Mouse (Mus musculus) limb, embryonic 13.5 days (tissue): ENCODE measurements around the gene Rilp. TPM values are rescaled to one million over a fixed set of nuclear protein-coding genes. Genes with fewer than 3 reads are reported as not detected.

Source experiments
- ATAC-seq: fragments of 200-750 bp; cut with Nextera tagmentation; 2 replicates; pipeline ENCODE4 v1.8.0; 2017; ENCODE audit warnings: low read depth, moderate number of reproducible peaks, moderate TSS enrichment; ENCODE audit not compliant: low FRiP score
- H3K27ac ChIP-seq: fragments of 300-500 bp; sonication (generic); 2 replicates; pipeline ENCODE4 v1.5.1; 2015; ENCODE audit warnings: inconsistent platforms, mild to moderate bottlenecking, moderate library complexity
- H3K27me3 ChIP-seq: fragments of 300-500 bp; sonication (generic); 2 replicates; pipeline ENCODE4 v1.6.1; 2015; ENCODE audit warnings: mild to moderate bottlenecking, inconsistent platforms
- H3K36me3 ChIP-seq: fragments of 300-500 bp; sonication (generic); 2 replicates; pipeline ENCODE4 v1.6.1; 2015; ENCODE audit warnings: inconsistent platforms, mild to moderate bottlenecking, moderate library complexity
- H3K4me1 ChIP-seq: fragments of 300-500 bp; sonication (generic); 2 replicates; pipeline ENCODE4 v1.6.1; 2015; ENCODE audit warnings: inconsistent platforms
- H3K4me2 ChIP-seq: fragments of 300-500 bp; sonication (generic); replicated peaks from 2 replicates; pipeline ENCODE4 v1.6.1; 2015; ENCODE audit warnings: inconsistent platforms, mild to moderate bottlenecking, moderate library complexity
- H3K4me3 ChIP-seq: fragments of 300-500 bp; sonication (generic); 2 replicates; pipeline ENCODE4 v1.5.1; 2015; ENCODE audit warnings: moderate library complexity, mild to moderate bottlenecking, inconsistent platforms
- H3K9ac ChIP-seq: fragments of 300-500 bp; sonication (generic); 2 replicates; pipeline ENCODE4 v1.6.1; 2015; ENCODE audit warnings: mild to moderate bottlenecking, inconsistent platforms
- H3K9me3 ChIP-seq: fragments of 300-500 bp; sonication (generic); 2 replicates; pipeline ENCODE4 v1.6.1; 2016; ENCODE audit warnings: inconsistent platforms
- WGBS: fragments of 180-500 bp; shearing (Covaris S2); methylation state at CpG from one replicate; pipeline ENCODE4 v1.1.7; 2015; 5-methylcytosine and 5-hydroxymethylcytosine counted together
- polyA plus RNA-seq: library from polyadenylated mRNA; unstranded; fragments of >200 nt; fragmentation: Nextera tagmentation; extraction: Ambion mirVana; gene quantifications from 2 replicates; pipeline ENCODE4 v1.2.1, GENCODE M21; 2015

The Rilp gene
- polyA plus RNA-seq, 1 experiment from 2014 or later: 0.66 TPM

- Histone ChIP-seq H3K4me2 (no peak overlapping the region), H3K36me3 (no peaks in the 10 kb centered on the region), H3K27me3 (no peaks in the 10 kb centered on the region), H3K4me3 (no peak overlapping the region), H3K9ac (no peak overlapping the region), H3K4me1 (peaks cover 8% of the 10 kb centered on the region), H3K9me3 (no peaks in the 10 kb centered on the region), H3K27ac (no peak overlapping the region)
- no peak for ATAC-seq
- WGBS: 50% methylated on average over 11 of the region's 11 CpGs
Measured at GRCm38 (mm10) chr11:75537491-75538183, 27.7 kb downstream of the Rilp start.

DNA sequence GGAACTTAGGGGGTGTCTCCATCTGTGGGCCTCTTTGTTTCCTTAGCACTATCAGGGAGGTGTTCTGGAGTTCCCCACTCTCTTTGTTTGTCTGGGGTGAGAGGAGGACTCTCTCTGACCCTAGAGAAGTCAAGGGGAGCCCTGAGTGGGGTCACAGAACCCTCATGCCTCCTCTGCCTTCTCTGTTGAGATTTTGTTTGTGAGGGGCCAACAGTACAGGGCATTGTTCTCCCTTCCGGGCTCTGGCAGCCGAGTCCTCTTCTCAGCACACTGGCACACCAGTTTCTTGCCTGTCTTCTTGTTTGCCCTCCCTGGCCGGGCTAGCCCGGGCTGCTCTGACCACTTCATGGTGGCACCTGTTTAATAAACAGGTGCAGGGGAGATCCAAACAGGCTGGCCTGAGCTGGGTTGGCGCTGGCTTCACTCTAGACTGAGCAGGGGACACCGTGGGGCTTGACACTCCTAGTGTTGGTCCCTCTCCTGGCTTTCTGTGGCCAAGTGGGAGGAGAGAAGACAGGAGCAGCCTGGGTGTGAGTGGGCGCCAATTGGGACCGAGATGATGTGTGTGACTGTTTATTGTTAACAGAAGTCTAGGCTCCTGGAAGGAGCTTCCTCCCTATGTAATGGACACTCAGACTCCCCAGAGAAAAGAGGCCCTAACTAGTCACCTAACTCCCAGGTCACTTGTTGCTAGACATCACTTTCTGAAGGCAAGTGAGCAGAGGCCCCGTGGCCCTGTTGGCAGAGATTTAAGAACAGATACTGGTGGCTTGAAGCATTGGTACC, 28.5 kb downstream of the Rilp start:
- H3K9ac ChIP-seq: no peak overlapping the region
- H3K4me2 ChIP-seq: no peak overlapping the region
- no peak overlapping the region for H3K4me3 ChIP-seq
- WGBS: 67% methylated on average over 9 of the region's 9 CpGs
- H3K27me3 ChIP-seq: no peaks in the 10 kb centered on the region
- H3K36me3 ChIP-seq: no peaks in the 10 kb centered on the region
- peaks cover 7% of the 10 kb centered on the region for H3K4me1 ChIP-seq
- ATAC-seq: no peak
- no peaks in the 10 kb centered on the region for H3K9me3 ChIP-seq
- H3K27ac ChIP-seq: no peak overlapping the region

- no peaks in the 10 kb centered on the region for H3K36me3 ChIP-seq
- H3K4me2 ChIP-seq: no peak overlapping the region
- no peak for ATAC-seq
- H3K27ac ChIP-seq: no peak overlapping the region
- peaks cover 7% of the 10 kb centered on the region for H3K4me1 ChIP-seq
- WGBS: 90% methylated on average over 13 of the region's 13 CpGs
- H3K9ac ChIP-seq: no peak overlapping the region
- no peak overlapping the region for H3K4me3 ChIP-seq
- H3K9me3 ChIP-seq: no peaks in the 10 kb centered on the region
- H3K27me3 ChIP-seq: no peaks in the 10 kb centered on the region
Measured at GRCm38 (mm10) chr11:75538970-75539299, 29.0 kb downstream of the Rilp start.

- 74% methylated on average over 8 of the region's 8 CpGs for WGBS
- no peak overlapping the region for H3K4me2 ChIP-seq
- no peak overlapping the region for H3K4me3 ChIP-seq
- ATAC-seq: no peak
- no peaks in the 10 kb centered on the region for H3K27me3 ChIP-seq
- no peaks in the 10 kb centered on the region for H3K36me3 ChIP-seq
- no peaks in the 10 kb centered on the region for H3K9me3 ChIP-seq
- no peak overlapping the region for H3K9ac ChIP-seq
- H3K27ac ChIP-seq: no peak overlapping the region
- peaks cover 7% of the 10 kb centered on the region for H3K4me1 ChIP-seq
Measured at GRCm38 (mm10) chr11:75540209-75540608, 30.3 kb downstream of the Rilp start.

GRCm38 (mm10) chr11:75540710-75541581, 31.1 kb downstream of the Rilp start:
- H3K27ac ChIP-seq: no peak overlapping the region

DNA sequence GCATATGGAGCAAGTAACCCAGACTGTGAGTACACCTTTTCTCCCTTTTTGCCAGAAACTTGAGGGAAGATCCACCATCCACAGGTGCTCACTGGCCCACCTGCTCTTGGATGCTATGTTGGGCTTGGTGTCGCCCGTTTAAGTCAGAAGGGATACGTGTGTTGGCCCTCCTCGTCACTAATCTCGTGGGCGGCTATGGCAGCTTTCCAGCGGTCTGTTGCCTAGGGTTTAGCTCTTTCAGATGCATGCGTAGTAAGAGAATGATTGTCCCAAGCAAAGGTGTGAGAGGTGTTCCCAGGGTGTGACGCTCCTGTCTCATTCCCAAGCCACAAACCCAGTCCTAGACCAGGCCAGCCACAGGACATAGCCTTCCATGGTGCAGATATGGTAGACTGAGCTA, 34.8 kb downstream of the Rilp start:
- WGBS: 86% methylated on average over 9 of the region's 9 CpGs
- H3K27ac ChIP-seq: no peak overlapping the region
- peaks cover 5% of the 10 kb centered on the region for H3K4me1 ChIP-seq

More at GRCm38 (mm10) chr11:75540710-75541581, 31.1 kb downstream of the Rilp start:
- Histone ChIP-seq H3K4me1 (peaks cover 7% of the 10 kb centered on the region), H3K4me2 (no peak overlapping the region), H3K9me3 (no peaks in the 10 kb centered on the region), H3K36me3 (no peaks in the 10 kb centered on the region), H3K9ac (no peak overlapping the region), H3K27me3 (no peaks in the 10 kb centered on the region), H3K4me3 (no peak overlapping the region)
- ATAC-seq: no peak
- WGBS: 79% methylated on average over 19 of the region's 19 CpGs

DNA sequence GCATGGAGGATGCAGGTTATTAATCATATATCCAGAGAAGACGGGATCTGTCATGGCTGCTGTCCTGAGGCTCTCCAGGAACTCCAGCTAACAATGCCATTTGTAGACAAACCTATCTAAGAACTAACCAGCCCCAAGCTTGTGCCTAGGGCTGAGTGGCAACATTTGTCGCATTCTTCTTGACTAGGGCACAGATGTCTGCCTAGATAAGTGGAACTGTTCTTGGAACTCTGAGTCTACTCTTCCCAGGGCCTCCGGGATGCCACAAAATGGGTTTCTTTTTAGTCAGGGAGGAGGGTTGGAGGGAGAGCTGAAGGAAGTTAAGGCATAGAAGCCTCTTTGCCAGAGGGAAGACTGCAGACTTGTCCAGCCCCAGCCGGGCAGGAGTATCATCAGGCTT, 36.2 kb downstream of the Rilp start:
- 80% methylated on average over 4 of the region's 4 CpGs for WGBS
- H3K27ac ChIP-seq: no peak overlapping the region
- peaks cover 19% of the 10 kb centered on the region for H3K4me1 ChIP-seq
- no peak overlapping the region for H3K4me3 ChIP-seq
- H3K36me3 ChIP-seq: no peaks in the 10 kb centered on the region
- H3K9ac ChIP-seq: no peak overlapping the region
- H3K27me3 ChIP-seq: no peaks in the 10 kb centered on the region
- ATAC-seq: no peak
- H3K4me2 ChIP-seq: no peak overlapping the region
- H3K9me3 ChIP-seq: no peaks in the 10 kb centered on the region

More for the DNA sequence above, 34.8 kb downstream of the Rilp start:
- Histone ChIP-seq H3K27me3 (no peaks in the 10 kb centered on the region), H3K36me3 (no peaks in the 10 kb centered on the region), H3K4me3 (no peak overlapping the region), H3K4me2 (no peak overlapping the region), H3K9ac (no peak overlapping the region), H3K9me3 (no peaks in the 10 kb centered on the region)
- ATAC-seq: no peak

GRCm38 (mm10) chr11:75549658-75550111, 39.8 kb downstream of the Rilp start:
- Histone ChIP-seq H3K27ac (peak overlapping the region; percentile 10; the same call in 1 of the 2 replicates), H3K4me3 (no peak overlapping the region), H3K9me3 (no peaks in the 10 kb centered on the region), H3K36me3 (no peaks in the 10 kb centered on the region), H3K27me3 (no peaks in the 10 kb centered on the region), H3K4me1 (peaks cover 40% of the 10 kb centered on the region), H3K9ac (no peak overlapping the region), H3K4me2 (no peak overlapping the region)
- no peak for ATAC-seq
- 37% methylated on average over 5 of the region's 5 CpGs for WGBS

DNA sequence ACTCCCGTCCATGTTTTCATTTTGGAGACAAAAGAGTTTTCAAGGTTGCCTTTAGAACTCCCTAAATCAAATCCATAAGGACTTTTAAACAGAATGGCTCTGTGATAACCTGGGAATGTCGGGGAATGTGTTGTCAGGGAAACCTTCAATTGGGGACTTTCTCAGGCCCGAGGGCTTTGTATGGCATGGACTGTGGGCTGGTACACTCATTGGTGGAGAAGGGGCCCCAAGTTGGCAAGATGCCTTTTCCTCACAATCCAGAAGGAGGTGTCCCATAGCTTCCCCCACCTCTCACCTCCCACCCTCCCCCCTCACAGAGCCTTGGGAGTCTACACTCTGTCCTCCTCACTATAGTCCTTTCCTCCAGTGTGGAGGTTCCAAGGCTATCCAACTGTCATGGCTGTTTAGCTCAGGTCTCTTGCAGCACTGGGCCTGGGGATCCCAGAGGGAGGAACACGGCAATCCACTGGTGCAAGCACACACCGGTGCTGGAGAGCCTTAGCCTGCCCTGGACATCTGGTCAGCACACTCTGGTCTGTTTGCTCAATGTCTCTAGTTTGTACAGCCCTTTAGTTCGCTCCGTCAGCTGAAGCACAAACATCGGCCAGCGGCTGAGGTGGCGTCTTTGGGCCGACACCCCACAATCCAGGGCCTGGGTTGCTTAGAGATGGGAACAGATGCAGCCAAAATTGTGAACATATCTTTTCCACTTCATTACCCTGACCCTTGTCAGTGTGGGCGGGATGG, 40.5 kb downstream of the Rilp start:
- Histone ChIP-seq H3K4me1 (peaks cover 40% of the 10 kb centered on the region), H3K9ac (0 out of 2 replicates have a peak overlapping the region, but pooled peaks have one; percentile 4), H3K27ac (no peak overlapping the region), H3K4me3 (no peak overlapping the region), H3K4me2 (no peak overlapping the region), H3K27me3 (no peaks in the 10 kb centered on the region), H3K9me3 (no peaks in the 10 kb centered on the region), H3K36me3 (no peaks in the 10 kb centered on the region)
- 64% methylated on average over 12 of the region's 12 CpGs for WGBS
- no peak for ATAC-seq

DNA sequence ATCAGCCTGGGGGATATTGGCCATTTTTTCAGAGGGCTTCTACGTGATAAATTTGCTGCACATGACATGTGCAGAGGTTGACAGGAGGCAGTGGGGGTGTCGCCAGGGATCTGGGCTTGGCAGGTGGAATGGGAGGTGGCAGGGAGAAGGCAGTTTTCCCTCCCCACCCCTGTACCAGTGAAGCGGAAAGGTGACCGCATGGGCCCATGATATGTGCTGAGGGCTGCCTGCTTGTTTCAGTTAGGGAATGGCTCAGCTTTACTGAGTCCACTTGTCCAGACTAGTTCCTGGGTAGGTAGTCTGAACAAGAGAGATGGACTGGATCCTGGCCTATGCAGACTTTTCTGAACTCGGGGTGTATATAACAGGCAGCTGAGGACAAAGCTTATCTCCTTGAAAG, 41.4 kb downstream of the Rilp start:
- WGBS: 81% methylated on average over 5 of the region's 5 CpGs
- no peaks in the 10 kb centered on the region for H3K27me3 ChIP-seq

DNA sequence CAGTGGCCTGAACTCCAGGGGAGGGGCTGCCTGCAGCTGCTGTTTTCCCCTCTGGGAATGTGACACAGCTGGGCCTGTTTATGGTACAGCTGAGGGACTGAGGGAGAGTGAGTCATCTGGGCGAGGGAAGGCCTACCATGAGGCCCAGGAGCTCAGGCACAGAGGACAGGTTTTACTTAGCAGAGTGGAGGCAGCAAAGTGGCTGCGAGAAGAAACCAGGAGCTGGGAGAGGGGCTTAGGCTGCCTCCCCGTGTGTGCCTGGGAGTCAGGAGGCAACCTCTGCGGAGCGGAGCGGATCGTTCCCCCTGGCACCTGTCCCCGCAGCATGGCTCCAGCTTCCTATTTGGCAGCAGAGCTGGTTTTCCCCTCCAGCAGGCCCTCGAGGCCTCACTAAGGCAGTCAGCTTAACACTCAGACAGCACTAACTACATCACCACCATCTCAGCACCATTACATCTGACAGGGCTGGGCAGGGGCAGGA, 42.1 kb downstream of the Rilp start:
- H3K4me2 ChIP-seq: no peak overlapping the region
- no peak for ATAC-seq
- 40% methylated on average over 9 of the region's 9 CpGs for WGBS
- peak overlapping the region; percentile 21; the same call in 1 of the 2 replicates for H3K9ac ChIP-seq
- H3K4me3 ChIP-seq: no peak overlapping the region
- no peaks in the 10 kb centered on the region for H3K9me3 ChIP-seq
- H3K27ac ChIP-seq: peak overlapping the region; percentile 75
- H3K36me3 ChIP-seq: no peaks in the 10 kb centered on the region
- H3K27me3 ChIP-seq: no peaks in the 10 kb centered on the region
- H3K4me1 ChIP-seq: peaks cover 40% of the 10 kb centered on the region

More for the DNA sequence above, 41.4 kb downstream of the Rilp start:
- ATAC-seq: no peak
- Histone ChIP-seq H3K9me3 (no peaks in the 10 kb centered on the region), H3K4me3 (no peak overlapping the region), H3K4me1 (peaks cover 40% of the 10 kb centered on the region), H3K27ac (peak overlapping the region; percentile 75; the same call in 1 of the 2 replicates), H3K4me2 (no peak overlapping the region), H3K9ac (no peak overlapping the region), H3K36me3 (no peaks in the 10 kb centered on the region)
